Mouse (Mus musculus): ENCODE data around the gene Rpp25.

The Rpp25 gene

GRCm38 (mm10) chr9:57503622-57504380 is at the start of gene Rpp25:
Gene Rpp25, plus strand, starts transcription at chr9:57504026.
- peak; percentile 52 for DNase-seq

GRCm38 (mm10) chr9:57459707-57460106 is 44.1 kb upstream of the Rpp25 start:
- DNase-seq, result no peak

- DNase-seq, result no peak
Measured at GRCm38 (mm10) chr9:57462866-57463265, 41.0 kb upstream of the Rpp25 start.

GRCm38 (mm10) chr9:57466101-57466500 is 37.7 kb upstream of the Rpp25 start:
- DNase-seq, result no peak

- DNase-seq, result peak; percentile 46
Measured at GRCm38 (mm10) chr9:57467271-57467771, 36.5 kb upstream of the Rpp25 start.

- DNase-seq, result peak; percentile 90
Measured at GRCm38 (mm10) chr9:57467896-57468549, 35.8 kb upstream of the Rpp25 start, which contains the start of gene Scamp5. Gene Scamp5, minus strand, starts transcription at chr9:57468060.

- DNase-seq, result peak; percentile 17
Measured at GRCm38 (mm10) chr9:57468914-57469313, 34.9 kb upstream of the Rpp25 start.

GRCm38 (mm10) chr9:57485774-57486173 is 18.1 kb upstream of the Rpp25 start:
- peak; percentile 78 for DNase-seq

GRCm38 (mm10) chr9:57487807-57488206 is 16.0 kb upstream of the Rpp25 start:
- DNase-seq, result no peak

GRCm38 (mm10) chr9:57493532-57493931 is 10.3 kb upstream of the Rpp25 start:
- DNase-seq, result no peak

GRCm38 (mm10) chr9:57494970-57495369 is 8.9 kb upstream of the Rpp25 start:
- no peak for DNase-seq

GRCm38 (mm10) chr9:57497236-57497635 is 6.6 kb upstream of the Rpp25 start:
- no peak for DNase-seq

- no peak for DNase-seq
Measured at GRCm38 (mm10) chr9:57498536-57498935, 5.3 kb upstream of the Rpp25 start.

GRCm38 (mm10) chr9:57501452-57501851 is 2.4 kb upstream of the Rpp25 start:
- DNase-seq, result no peak

- peak; percentile 55 for DNase-seq
Measured at GRCm38 (mm10) chr9:57501861-57502260, 2.0 kb upstream of the Rpp25 start.

- peak; percentile 32 for DNase-seq
Measured at GRCm38 (mm10) chr9:57502911-57503621, 760 bp upstream of the Rpp25 start.

- DNase-seq, result peak; percentile 54
Measured at GRCm38 (mm10) chr9:57504381-57504700, 515 bp downstream of the Rpp25 start.

GRCm38 (mm10) chr9:57504891-57505290 is 1.1 kb downstream of the Rpp25 start:
- no peak for DNase-seq

GRCm38 (mm10) chr9:57505700-57506099 is 1.9 kb downstream of the Rpp25 start:
- DNase-seq, result peak; percentile 50

- DNase-seq, result no peak
Measured at GRCm38 (mm10) chr9:57510577-57510976, 6.8 kb downstream of the Rpp25 start.

- no peak for DNase-seq
Measured at GRCm38 (mm10) chr9:57517113-57517512, 13.3 kb downstream of the Rpp25 start.

- no peak for DNase-seq
Measured at GRCm38 (mm10) chr9:57520375-57521055, 16.7 kb downstream of the Rpp25 start.

Data from right cerebral cortex, postnatal 25 days (tissue).